Mouse (Mus musculus) activated CD4-positive, CD25-positive, alpha-beta regulatory T cell, adult 4 months (primary cell): ENCODE results near the gene Gan. TPM values are rescaled to one million over a fixed set of nuclear protein-coding genes. Genes with fewer than 3 reads are reported as not detected.

Experiments used
- ATAC-seq: one replicate; pipeline ENCODE4 v1.8.0; 2017
- polyA plus RNA-seq, 2 experiments: library from polyadenylated mRNA; unstranded; fragments of 100-300 nt; shearing (Covaris generic); gene quantifications; one replicate each; pipeline ENCODE4 v1.2.1; 2017

Gene Gan
- polyA plus RNA-seq, 2 experiments from 2014 or later: 2.1 to 2.2 TPM

DNA sequence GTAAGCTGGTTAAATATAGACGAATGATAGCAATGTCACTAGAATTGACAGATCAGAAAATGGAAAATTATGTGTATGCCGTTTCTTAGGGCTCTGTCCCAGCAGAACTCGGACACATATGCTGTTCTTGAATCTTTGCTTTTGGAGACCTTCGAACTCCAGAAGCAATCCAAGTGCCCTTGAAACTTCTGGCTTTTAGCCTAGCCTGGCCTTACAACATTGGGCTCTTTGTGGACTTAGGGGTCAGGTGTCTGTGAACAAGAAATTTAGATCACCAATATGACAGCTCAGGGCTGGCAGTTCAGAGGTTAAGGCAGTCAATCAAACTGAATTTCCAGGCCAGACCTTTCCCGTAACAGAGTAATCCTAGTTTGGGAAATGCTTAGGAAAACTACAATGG is 1.1 kb downstream of the Gan start:
- no peak for ATAC-seq

DNA sequence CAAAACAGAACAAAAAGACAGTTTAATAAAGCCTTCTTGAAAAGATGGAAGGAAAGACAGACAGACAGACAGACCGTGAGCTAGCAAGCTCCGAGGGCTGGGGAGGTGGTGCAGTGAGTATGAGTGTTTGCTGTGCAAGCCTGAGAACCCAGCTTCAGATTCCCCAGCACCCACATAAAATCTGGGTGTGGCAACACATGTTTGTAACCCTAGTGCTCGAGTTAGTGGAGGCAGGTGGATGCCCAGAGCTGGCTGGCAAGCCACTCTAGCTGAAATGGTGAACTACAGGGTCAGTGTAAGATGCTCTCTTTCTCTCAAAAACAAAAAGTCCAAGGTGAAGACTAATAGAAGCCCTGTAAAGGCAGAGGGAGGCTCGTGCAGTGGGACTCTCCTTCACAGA is 7.0 kb downstream of the Gan start:
- no peak for ATAC-seq

DNA sequence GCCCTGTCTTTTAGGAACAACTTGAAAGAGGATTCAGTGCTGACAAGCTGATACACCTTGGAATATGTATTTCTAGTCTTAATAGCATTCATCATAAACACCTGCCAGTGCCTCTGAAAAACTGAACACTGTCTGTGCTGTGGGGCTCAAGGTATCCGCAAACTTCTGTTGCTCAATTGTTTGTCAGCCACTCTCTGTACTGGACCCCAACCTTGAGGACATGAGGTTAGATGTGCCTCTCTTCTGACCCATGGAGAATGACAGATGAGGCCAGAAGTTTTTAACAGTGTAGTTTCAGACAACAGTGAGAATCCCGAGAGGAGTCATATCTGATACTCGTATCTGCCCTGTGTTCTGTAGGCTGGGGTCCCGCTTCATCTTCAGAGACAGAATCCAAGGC is 7.6 kb downstream of the Gan start:
- no peak for ATAC-seq

DNA sequence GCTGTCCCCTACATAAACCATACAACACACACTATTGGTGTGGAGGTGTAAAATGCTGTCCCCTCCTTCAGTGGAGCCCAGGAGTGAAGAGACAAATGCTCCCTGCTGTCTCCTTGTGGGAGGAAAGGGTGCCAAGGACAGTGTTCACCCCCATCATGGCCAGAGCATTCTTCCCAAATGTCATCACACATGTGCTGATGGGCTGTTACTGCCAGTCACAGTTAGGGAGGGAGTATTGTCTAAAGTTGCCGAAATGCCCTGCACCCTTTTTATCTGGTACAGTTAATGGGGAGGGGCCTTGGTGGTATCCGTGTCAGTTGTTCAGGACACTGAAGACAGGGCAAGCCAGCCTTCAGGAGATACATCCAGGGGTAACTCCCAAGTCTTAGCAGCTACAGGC is 8.6 kb downstream of the Gan start:
- no peak for ATAC-seq

DNA sequence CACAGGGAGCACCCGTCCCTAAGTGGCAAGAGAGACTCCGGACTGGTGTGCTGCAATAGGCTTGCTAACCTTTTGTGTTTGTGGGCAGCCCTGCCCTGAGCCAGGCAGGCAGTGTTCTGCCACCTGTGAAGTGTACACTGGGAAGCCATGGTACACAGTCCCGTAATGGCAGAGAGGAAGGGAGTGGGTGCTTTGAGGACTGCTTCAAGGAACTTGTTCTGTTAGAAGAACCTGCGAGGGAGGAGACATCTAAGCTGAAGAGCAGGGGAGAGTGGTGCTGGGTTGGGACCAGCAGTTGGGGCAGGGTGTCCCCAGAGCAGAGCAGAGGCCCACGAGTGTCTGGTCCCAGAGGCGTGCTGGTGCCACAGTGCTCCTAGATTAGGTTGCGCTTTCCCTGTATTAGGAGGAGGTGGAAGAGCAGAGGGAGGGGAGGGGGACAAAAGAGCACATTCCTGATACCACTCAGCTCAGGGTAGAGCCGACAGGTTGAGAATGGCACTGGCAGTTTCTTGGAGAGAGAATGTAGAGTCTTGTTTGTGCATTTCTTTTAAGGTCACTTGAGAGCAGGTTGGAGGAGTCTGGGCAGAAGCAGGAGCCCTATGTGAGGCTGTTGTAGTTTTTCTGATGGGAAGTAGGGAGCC is 9.4 kb downstream of the Gan start:
- ATAC-seq: no peak

DNA sequence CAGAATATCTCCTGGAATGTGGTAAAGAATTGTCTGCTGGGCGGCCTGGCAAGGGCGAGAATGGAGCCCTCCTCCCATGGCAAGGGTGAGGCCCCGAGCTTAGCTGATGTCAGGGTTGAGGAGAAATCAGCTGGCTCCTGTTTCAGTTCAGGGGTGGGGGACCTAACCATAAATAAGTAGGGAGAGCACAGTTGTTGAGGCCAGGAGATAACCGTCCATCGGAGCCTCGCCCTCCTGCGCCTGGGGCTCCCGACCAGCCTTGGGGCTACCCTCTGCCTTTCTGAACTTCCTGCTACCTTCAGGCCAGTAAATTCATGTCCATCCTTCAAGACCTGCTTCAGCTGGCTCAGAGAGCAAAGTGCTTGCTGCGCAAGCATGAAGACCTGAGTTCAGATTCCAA is 10.4 kb downstream of the Gan start:
- no peak for ATAC-seq

DNA sequence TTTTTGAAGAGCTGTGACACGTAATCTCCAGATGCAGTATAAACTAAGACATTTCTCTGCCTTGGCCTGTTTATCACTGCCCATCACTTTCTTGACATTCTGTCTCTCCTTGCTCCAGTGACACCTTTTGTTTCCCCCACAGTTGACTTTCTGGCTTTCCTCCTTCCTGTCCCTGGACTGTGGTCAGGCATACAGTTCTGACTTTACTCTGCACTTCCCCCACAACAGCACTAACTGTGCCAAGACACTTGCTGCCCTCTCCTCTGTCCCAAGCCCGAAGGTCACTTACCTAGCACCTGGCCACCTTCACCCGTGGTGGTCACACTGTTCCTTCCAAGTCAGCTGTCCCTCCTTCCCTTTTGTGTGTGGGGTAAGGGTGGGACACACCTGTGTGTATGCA is 13.9 kb downstream of the Gan start:
- no peak for ATAC-seq

DNA sequence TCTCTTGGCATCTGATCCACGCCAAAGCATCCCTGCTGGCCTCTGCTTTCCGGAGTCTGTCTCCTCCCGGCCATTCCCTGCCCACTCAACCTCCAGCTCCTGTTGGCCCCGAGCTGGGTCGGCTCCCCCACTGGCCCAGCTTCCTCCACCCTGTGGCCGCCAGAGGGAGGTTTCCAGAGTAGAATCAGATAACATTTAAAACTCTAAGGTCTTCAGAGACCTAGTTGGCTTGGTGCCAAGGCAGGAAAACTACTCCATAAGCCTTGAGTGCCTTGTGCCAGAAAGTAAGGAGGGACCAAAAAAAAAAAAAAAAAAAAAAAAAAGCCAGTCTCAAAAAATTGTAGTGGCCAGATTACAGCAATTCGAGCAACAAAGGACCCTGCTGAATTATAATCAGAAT is 15.0 kb downstream of the Gan start:
- no peak for ATAC-seq

DNA sequence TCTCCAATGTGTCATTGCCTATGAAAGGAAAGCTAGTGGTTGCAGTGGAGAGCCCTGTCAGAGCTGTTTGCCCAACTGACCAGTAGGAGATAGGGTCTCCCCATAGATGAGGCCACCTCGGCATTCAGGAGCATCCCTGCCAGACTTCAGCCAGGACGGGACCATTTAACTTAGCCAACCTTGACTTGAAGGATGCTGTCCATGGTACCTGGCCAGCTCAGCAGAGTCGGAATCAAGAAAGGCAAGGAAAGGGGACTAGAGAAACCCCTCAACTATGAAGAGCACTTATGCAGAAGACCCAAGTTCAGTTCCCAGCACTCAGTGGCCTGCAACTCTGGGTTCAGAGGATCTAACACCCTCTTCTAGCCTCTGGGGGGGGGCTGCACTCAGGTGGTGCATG is 15.8 kb downstream of the Gan start:
- ATAC-seq: no peak

DNA sequence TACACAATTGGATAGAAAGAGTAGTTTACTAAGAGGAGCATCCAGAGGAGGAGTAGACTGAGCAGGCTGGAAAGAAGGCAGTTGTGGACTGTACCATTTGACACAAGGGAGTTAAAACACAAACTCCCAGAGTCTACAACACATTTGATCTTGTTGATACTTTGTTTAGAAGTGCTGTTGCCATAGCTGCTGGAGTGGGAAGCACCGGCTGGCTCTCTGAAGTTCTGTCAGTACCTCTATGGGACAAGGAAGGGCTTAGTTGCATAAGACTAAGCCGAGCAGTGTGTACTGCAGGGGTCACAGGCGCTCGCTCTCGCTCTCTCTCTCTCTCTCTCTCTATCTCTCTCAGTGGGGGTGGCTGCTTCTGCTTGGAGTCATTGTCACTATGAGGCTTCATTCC is 16.6 kb downstream of the Gan start:
- ATAC-seq: no peak

DNA sequence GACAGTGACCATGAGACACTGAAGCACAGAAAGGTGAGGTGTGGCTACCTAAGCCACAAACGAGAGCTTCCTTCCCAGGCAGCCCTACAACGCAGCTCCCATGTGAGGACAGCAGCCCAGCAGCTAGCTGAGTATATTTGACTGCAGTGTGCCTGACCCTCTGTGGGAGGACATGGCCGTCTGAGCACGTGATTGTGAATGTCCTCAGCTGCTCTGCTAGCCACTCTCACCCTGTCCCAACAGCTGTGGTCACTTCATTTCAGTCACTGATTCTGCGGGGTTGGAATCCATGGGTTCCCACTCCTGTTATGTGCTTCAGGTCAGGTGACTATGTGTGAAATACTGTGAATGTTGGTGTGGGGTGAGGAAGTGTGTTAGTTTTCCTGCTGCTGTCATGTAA is 18.4 kb downstream of the Gan start:
- no peak for ATAC-seq

DNA sequence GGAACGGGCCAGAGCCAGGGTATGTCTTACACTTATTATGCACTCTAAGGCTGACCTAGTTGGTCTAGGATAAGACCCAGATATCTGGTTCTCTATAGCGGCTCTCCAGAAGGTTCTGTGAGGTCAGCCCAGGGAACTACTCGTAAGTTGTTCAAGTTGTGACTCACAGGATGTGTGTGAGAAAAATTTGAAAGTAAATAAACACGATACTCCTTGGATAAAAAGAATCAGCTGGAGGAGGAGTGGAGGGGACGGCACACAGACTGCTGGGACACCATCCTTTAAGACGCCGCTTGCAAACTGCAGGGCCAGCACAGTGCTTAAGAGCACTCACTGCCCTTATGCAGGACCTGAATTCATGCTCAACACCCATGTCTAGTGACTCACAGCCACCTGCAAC is 19.3 kb downstream of the Gan start:
- no peak for ATAC-seq

DNA sequence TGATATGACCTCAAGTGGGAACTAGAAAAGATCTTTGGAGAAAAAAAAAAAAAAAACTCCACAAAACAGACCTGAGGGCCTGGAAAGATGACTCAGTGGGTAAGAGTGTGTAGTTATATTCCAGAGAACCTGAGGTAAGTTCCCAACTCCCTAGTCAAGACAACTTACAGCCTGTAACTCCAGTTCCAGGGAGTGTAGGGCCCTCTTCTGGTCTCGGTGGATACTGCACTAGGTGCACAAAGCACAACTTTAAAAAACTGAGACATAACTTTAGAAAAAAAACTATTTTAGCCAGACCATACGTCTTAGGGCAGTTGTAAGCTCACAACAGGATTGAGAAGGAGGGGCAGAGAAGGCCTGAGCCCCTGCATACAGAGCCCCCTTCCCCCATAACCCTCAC is 20.1 kb downstream of the Gan start:
- ATAC-seq: no peak

DNA sequence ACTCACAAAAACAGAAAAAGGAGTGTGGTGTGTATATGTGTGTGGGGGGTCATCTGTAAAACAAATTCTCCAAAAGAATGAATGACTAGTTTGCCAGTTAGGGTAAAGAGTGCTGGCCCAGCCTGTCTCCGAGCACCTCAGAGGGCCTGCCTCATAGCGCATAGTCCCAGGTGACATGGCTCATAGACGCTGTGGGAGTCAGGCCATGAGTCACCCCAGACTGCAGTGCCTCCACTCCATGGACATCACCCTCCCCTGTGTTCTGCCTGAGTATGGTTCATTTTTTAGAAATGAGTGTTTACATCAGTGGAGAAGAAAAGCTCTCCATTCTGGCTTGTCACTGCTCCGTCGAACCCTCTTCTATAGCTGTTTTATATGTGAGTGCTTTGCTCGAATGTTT is 20.7 kb downstream of the Gan start:
- no peak for ATAC-seq

DNA sequence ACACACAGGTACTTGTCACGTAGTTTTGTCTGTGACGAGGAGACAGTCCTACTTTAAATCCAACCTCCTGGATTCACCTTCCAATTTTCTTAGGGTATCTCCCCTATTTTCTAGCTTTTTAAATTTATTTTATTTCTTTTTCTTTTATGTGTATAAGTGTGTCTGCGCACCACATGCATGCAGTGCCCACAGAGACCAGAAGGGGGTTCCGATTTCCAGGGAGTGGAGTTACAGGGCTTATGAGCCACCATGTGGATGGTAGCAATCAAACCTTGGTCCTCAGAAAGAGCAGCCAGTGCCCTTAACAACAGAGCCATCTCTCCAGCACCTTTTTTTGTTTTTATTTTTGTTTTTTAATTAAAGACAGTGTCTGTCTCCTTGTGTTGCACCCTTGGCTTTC is 24.8 kb downstream of the Gan start:
- no peak for ATAC-seq

DNA sequence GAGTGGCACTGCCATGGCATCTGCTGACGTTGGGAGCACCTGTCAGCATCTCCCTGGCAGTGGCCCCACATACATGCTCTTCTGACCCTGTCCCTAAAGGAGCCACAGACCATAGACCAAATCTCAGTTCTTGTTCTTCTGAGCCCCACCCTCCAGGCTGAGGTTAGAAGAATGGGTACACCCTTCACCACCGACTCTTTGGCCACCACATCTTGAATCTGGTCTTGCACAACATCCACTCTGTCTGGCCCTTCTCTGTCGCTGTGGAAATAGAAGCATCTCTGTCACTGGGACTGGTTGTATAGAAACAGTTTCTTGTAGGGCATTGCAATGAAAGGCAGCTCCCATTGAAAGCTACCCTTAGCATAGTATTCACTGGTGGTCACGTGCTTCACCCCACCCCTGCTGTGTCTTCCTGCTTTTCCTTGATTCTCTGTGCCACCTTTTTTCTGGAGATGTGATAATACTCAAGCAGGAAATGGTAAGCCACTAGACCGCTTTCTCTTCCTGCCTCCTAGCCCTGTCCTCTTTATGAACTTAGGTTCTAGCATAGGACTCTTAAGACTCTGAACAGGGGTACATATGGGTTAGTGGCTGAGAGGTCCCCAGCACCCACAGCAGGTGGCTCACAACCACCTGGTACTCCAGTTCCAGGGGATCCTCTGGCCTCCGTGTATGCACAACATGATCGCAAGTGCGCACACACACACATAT is 25.9 kb downstream of the Gan start:
- ATAC-seq: no peak

DNA sequence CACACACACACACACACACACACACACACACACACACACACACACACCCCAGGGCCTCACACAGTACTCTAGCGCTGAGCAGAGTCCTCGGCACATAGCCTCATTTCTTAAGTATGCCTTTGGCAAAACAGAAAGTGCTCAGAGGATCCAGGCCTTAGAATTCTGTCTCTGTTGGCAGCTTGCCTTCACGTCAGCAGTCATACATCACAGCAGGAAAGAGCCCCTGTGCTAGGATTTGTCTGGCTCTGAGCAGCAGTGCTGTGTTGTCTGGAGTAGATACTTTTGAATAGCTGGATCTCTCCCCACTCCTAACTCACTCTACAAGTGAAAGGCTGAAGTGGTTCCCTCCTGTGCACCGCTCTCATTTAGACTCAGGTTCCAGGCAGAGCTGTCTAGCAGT is 36.4 kb downstream of the Gan start:
- ATAC-seq: no peak

DNA sequence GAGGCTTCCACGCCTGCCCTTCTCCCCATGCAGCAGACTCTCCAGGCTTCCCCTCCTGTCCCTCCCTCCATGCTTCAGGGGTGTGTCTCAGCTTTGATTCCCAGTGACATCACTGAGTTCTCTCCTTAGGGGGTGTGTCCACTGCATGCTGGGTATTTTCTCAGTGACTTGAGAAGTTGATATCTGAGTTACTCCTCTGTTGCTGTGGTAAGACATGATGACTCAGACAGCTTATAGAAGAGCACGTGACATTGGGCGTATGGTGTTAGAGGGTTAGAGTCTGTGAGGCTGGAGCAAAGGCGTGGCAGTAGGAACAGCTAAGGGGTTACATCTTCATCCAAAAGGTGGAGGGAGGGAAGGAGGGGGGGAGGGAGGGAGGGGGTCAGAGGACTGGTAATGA is 38.7 kb downstream of the Gan start:
- ATAC-seq: no peak

DNA sequence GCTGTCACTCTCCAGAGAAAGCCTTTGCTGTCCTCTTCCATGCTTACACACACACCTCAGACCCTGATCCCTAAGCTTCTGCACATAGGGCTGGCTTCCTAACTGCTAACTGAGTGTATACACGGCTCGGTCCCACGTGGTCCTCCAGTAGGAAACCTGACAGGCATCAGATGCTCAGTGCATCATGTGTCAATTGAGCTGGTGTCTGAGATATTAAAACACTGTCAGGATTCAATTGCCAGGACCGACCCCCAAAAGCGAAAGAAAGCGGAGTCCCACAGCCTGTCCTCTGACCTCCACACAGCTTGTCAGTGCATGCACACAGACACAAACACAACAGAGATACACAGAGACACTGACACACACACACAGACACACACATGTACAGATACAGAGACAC is 39.6 kb downstream of the Gan start:
- ATAC-seq: no peak

DNA sequence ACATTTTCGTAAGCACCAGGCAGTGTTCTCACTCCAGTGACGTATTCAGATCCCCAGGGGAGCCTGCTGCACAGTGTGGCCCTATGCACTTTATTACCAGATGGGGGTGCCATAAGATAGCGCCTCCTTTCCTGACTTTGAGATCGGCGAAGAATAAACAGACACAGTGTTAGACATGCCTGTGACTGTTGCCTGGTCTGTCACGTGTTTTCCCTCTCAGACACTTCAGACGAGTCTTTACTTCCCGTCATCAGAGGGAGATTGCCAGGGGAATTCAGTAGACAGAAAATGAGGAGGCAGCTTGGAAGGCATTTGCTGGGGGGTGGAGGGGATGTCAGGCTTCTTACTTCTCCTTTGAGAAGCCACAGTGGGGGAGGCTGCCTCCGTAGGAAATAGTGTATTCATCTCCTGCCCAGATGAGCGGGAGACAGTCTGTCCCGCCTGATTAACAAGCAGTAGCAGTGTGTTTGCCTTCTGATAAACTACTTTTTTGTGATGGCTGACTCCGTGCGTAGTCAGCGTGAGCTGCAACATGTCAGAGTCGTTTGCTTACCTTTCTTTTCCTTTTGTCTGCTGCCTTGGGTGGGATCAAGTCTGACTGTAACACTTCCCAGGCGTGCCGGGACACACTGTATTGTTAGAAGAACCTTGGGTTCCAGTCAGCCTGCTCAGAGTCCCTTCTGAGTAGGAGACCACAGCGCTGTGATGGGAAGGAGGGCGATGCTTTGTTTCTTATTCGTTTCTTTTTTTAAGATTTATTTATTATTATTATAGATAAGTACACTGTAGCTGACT is 40.4 kb downstream of the Gan start:
- ATAC-seq: peak; percentile 95

DNA sequence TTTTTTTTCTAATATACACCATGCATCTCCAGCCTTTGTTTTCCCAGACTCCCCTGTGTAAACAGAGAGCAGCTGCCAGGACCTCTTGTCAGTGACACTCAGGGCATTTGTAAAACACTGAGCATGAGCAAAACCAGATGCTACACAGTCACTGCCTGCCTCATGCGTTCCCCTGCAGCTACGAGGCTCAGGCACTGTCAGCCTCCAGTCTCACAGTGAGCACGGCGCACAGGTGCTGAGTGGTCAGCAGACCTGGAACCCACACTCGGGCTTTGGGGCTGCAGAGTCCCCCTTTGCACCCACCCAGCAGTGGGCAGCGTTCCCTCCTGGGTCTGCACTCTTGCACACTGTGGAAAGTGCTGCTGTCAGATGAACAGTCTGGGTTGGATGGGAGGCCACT is 41.7 kb downstream of the Gan start:
- ATAC-seq: no peak

DNA sequence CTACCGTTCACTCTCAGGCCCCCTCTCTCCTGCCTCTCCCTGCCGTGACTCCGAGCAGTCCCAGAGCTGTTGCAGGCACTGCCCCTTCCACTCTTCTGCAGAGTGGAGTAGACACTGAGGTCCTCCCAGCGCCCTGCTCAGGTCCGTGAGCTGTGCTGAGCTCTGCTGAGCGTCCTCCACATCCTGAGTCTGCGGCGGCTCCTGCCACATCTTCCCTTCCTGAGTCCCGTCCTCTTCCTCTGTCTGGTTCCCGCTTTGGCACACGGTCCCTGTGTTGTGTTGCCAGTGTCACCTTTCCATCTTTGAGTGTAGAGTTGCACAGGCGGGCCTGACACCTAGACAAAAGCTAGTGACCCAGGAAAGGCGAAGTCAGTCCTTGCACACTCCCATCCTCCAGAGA is 42.4 kb downstream of the Gan start:
- ATAC-seq: no peak

DNA sequence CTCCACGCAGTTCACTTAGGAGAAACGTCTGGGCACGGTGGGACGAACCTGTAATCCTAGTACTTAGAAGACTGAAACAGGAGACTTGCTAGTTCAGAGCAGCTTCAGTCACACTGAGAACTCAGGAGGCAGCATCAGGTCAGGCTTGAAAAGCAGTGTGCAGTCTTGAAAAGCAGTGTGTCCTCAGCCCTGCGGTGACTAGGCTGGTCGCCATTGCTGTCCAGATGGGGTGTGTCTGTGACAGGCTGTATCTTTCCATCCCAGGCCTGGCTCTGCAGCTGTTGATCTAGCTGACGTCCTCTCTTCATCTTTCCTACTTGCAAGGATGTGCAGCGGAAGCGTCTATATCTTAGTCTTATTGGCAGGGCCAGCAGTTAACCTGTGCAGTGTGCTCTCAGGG is 42.9 kb downstream of the Gan start:
- ATAC-seq: no peak
